Mouse (Mus musculus) hindlimb bud, embryonic 11.5 days (tissue): ENCODE results near the gene Hrct1.

Source experiments
- DNase-seq: peaks from one replicate; pipeline ENCODE4 v3.0.0-alpha.2; 2012; ENCODE audit warnings: low read depth, low spot score; ENCODE audit errors: extremely low spot score

The Hrct1 gene

DNA sequence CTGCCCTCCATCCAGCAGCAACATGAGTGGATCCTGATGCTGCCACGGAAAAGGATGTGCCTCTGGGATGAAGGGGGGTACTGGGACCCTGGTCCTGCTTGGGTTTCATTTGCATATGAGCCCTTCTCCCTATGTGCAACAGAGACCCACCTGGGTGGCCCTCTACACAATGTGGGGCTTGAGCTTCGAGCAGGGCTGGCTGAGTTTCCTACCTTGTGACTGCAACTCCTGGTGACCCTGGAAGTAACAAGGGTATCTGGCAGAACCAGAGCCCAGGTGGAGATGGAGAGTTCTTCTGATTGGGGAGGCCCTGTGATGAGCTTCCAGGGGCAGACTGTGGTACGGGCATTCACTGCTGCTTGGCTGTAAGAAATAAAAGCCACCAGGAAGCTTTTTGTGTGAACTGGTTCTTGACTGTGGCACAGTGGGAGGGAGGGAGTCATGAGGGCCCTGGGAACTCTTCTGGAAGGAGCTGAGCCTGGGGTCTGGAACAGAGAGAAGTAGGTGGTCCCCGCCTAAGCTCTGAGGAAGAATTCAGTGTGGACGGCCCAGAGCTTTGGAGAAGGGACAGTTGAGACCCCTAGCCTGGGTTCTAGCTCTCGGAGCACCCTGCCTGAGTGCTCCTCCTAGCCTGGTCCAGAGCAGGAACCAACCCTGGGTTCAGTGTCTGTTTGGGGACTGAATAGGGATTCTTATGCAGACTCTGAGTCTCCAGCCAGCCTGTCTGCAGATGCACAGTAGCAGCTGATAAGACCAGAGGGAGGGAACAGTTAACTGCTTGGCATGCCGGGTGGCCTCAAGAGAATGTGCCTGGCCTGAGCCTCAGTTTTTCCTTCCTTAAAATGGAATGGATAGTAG lies 959 bp downstream of the Hrct1 start:
- no peak for DNase-seq

DNA sequence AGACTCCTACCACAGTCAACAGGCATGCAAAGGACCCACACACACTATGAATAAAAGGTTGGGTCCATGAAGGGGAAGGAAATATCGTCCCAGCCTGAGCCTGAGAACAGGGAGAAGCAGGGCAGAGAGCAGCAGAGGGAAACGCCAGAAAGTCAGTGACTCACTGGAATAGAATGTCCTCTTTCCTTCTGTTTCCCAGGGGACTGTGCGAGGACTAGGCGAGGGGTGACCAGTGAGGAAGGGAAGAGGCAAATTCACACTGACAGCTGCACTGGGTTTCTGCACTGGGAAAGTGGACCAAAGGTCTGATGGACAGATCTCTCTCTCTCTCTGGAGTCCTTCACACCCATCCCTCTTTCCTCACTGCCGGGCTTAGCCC lies 1.6 kb downstream of the Hrct1 start:
- no peak for DNase-seq

DNA sequence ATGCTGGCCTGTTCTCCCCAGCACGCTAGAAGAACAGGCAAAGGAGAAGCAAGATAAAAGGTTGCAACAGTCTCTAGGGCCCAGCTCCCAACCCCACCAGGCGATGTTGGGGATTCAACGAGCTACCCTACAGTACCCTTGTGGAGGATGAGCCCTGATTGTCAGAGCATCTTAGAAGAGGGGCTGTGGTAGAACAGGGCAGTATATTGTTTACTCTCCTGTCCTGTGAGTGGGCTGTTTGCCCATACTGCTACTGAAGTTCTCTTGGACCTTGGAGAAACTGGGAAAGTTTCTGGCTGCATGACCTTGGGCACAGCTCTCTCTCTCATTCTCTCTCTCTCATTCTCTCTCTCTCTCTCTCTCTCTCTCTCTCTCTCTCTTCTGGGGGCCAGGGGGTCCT lies 2.1 kb downstream of the Hrct1 start:
- DNase-seq = no peak

DNA sequence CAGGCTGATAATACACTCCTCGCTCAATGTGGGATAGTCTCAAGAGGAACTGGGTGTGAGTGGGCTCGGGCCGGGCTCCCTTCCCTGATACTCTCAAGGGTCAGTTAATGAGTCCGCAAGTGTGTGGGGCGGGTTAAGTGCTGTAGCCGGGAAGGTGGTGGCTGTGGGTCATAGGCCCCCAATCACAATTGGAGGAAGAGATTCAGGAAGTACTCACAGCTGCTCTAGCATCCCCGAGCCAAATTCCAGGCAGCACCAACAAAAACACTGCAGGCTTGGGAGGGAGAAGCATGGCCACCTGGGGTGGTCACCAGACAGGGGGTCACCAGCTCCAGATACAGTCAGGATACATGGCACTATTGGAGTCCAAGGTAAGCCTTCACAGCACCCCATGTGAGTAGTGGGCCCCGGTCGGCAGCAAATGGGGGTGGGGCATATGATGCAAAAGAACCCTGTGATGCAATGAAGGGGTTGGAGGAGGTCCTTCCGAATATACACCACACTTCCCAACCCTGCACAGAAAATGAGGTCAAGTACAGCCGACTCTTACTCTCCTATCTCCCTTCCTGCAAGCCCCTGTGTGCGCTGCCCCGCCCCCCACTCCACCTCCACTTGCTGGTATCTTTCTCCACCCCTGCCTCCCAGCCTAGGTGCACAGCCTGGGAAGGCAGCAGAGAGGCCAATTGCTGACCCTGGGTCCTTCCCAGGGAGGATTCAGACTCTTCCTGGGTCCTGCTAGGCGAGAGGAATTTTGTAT lies 3.0 kb downstream of the Hrct1 start, which contains the start of gene Spaar:
Spaar (plus strand) TSS at position 241 of the 757 bp plus-strand sequence.
- no peak for DNase-seq

DNA sequence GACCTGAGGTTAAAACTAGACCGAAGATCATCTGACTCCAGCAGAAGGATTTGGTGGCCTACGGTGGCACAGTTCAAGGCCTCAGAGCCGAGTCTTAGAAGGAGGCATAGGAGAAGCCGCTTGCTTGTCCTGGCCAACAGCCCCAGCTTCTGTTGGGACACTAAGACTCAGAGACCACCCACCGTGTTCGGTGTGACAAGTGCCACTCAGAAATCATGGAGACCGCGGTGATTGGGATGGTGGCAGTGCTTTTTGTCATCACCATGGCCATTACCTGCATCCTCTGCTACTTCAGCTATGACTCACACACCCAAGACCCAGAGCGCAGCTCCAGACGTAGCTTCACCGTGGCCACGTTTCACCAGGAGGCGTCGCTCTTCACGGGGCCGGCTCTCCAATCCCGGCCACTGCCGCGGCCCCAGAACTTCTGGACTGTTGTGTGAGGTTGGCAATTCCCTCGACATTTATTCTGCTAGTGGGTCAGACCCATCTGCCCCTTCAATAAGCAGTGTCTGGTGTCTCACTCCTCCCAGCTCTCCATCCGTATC lies 3.8 kb downstream of the Hrct1 start:
- no peak for DNase-seq

DNA sequence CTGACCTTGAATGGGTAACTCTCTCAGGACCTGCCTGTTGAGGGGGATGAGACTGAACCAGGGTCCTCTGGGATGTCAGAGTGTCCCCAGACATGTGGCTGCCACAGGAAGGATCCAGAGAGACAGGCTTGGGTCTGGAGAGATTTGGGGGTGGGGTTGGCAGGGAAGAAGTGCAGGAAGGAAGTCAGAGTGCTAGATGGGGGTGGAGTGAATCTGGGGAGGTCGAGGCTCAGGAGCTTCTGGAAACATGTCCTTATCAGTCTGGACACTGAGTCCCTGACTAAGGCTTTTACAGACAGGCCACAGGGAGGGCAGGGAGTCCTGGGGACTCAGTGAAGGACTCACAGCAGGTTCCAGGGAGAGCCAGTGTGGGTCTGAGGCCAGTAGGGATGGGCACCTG lies 5.2 kb downstream of the Hrct1 start:
- no peak for DNase-seq

DNA sequence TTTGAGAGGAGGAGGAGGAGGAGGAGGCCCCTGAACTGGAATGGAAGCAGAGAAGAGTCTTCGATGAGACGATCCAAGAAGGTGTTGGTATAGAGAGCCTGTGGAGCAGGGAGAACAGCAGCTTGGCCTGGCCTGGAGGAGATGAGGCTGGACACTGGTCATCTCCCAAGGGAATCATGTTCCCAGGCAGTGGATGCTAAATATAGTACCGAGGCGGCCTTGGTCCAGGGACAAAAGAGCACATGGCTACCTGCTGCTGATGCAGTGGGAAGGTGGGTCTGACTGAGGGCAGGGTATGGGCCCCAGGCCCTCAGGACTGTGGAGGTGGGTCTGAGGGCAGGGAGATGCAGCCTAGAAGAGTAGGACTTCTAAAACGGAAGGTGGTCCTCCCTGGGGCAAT lies 6.2 kb downstream of the Hrct1 start:
- no peak for DNase-seq

DNA sequence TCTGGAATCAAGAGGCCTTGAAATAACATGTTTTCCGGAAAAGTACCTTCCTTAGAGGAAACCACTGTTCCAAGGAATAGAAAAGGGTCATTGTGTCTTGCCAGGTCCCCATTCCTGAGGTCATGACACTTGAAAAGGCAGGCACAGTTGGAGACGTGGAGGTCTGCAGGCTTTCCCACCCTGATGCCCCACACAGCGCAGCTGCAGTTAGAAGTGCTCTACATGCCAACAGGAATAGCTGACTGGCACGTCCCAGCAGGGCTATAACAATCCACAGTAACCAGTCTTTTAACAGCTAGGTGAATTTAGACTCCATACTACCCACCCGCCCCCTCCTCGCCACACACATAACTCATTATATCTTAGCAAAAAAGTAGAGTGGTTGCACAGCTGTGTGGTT lies 10.2 kb downstream of the Hrct1 start:
- DNase-seq = no peak

DNA sequence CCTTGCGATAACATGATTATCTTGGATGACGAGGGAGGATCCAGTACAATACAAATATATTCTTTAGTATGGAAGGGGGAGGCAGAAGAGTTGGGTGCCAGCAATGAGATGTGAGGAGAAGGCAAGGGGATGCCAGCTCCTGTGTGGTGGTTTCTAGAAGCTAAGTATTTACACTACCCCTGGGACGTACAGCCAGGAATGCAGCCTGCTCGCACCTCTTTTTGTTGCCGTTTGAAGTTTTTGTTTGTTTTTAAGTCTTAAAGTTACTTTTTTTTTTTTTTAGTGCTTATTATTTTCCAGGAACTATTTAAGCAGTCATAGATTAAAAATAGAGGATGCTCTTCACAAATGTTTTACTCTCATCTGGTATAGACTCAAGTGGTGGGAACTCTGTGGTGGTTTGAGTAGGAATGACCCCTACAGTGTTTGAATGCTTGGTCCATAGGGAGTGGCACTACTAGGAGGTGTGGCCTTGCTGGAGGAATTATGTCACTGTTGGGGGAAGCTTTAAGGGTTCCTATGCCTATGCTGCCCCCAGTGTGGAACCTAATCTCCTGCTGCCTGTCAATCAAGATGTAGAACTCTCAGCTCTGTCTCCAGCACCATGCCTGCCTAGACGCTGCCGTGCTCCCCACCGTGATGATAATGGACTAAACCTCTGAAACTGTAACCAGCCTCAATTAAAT lies 12.1 kb downstream of the Hrct1 start:
- DNase-seq = no peak

DNA sequence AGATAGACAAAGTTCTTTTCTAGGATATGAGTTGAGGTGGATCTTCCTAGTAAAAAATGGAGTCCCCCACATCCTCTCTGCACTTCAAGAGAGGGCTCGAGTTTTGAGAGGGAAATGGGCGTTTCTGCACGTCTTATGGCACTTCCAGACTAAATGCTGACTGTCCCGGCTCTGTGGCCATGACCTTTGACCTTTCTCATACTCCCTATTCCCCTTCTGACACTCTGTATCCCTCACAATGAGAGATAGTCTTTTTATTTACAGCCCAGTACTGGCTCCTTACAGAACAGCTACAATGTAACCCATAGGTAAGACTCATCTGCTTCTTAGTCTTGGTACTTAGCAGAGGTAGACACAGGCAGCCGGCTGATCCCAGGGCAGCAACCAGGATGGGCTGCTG lies 14.5 kb downstream of the Hrct1 start:
- DNase-seq = no peak

DNA sequence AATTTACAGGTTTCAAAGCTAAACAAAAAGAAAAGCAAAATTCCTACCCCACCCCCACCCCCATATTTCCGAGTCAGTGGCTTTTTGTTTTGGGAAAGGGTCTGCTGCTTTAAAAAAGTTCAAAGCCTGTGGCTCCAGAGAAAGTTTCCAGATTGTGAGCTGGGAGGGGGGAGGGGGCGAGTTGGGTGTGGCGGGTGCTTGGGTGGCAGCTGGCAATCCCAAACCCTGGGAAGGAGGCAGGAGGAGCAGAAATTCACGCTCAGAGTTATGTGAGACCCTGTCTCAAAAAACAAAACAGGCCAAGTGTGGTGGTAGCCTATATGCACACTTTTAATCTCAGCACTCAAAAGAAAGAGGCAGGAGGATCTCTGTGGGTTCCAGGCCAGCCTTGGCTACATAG lies 15.6 kb downstream of the Hrct1 start:
- DNase-seq = no peak

DNA sequence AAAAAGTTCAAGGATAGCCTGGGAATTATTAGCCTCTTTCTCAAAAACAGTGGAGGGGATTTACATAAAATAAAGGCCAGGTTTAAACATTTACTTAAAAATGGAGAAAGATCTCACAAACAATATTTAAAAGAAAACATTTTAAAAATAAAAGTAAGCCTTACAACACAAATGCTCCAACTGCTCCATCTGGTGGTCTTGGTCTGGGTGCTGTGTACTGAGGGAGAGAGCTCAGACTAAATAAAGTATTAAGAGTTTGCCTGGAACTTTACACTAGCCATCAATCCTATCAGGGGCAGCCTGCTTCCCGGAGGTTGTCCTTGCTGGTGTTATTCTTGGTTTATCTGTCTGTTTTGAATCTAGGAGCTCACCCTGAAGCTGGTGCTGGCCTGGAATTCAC lies 16.1 kb downstream of the Hrct1 start:
- no peak for DNase-seq

DNA sequence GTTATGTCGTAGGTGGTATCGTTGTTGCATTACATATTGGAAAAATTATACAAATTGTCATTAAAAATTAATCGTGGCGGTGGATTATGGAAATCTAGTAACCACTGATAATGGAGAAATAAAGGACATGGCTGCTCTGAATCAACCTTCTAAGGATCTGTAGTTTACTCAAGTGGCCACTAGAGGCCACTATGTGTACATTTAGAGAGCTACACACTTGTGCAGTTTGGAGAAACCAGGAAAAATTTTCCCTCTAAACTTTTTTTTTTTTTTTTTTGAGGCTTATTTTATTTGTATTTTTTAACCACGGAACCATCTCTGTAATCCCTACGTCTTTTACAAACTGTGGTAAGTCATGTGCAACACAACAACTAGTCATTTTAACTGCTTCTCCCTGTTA lies 18.2 kb downstream of the Hrct1 start:
- DNase-seq = no peak

DNA sequence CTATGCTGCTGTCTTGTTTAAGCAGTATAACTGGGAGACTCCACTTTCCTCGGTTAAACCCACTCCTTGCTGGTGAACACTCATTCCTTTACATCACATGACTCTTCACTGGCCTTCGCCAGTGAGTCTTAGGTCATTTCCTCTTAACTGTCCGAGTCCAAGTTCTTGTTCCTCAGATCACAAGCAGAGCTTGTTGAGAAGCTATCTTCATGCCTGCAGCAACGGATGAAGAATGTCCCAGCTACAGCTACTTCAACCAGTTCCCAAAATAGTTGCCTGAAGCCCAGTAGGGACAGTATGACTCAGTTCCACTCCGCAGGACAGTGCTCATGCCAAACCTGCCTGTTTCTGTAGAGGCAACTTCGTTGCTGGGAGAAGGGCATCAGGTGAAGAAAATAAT lies 30.2 kb downstream of the Hrct1 start:
- no peak for DNase-seq

DNA sequence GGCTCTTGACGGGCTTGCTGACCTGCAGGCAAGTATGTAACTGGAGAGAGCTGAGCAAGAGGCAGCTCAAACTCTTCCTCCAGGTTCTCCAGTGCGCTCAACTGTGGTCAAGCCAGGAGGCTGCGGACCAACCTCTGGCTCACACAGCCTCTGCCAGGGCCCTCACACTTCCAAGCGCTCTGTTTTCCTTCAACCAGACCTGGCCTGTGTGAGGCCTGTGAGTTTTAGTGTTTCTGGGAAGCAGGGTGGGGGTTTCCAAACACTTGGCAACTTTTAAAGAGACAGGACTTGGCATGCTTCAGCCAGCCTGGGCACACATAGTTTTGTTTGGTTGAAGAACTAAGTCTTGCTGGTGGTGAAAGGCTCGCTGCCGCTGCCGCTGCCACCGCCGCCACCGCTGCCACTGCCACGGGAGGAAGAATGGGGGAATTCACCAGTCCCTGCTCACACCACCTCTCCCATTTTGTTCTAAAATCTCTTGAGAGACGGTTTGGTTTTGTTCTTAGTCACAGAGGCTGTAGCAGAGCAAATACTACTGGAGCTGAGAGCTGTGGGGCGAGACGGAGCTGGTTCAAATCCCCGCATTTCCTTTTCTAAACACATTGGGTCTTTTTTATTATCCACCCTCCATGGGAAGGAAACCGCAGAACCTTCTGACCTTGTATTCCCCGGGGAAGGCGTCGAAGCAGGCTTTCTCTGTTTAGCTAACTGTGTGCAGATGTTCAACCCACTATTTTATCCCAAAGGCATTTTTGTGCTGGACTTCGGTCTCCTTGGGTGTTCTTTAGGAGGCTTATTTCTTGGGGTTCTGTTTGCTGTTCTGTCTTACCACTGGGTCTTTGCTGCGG lies 32.8 kb downstream of the Hrct1 start:
- no peak for DNase-seq

DNA sequence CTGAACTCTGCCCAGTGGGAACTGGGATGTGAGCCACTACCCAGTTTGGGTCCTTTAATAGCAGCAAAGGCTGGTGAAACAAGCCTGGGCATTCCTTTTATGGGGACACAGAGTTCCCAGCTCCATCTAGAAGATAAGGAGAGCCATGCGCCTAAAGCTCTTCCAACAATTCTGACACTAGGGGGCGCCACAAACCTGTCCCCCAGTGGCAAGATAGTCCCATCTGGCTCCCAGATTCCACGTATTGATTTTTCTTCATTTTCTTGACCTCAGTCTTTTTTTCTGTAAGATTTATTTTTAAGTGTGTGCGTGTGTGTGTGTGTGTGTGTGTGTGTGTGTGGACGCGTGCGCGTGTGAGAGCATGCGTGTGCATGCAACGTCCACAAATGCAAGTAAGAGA lies 33.5 kb downstream of the Hrct1 start:
- DNase-seq = no peak

DNA sequence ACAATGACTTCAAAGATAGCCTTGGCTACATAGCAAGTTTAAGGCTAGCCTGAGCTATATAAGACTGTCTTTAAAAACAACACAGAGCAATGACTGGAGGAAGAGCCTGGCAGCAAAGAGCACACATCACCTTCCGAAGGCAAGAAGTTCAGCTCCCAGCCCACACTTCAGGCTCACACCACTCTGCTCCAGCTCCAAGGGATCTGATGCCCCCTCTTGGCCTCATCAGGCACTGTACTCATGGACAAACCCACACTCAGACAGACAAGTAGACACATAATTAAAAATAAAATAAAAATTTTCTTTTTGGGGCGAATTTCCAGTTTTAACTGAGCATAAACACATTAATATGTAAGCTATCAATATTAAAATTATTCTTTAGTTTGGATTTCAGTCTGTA lies 34.3 kb downstream of the Hrct1 start:
- no peak for DNase-seq

DNA sequence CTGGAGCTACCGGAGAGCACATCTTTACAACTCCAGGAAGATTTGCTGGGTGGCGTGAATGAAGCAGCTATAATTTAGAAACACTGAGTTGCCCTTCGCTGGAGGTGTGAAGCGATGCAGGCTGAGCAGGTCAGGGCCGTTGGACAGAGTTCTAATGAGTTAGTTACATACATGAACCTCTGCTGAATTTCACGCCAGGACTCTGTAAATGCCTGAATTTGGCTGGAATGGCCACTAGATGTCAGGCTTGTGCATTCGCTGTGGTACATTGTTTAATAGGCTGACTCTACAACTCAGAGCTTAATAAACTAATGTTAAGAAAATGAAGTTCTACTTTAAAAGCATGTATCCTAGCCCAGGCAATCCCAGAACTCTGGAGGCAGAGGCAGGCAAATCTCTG lies 36.4 kb downstream of the Hrct1 start:
- DNase-seq = no peak

DNA sequence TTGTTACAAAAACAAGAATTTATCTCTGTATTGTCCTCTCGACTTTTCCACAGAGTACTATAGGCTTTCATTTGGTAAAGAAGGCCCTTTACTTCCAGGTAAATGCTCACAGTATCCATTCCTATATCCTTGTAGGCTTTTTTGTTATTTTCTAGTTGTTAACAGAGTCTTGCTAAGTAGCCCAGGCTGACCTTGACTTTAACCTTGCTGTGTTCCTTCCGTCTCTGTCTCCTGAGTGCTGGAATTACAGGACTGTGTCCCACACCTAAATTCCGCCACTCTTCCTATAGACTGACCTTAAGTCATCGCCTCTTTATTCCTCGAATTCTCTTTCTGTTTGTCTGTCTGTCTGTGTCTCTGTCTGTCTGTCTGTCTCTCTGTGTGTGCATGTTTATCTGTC lies 41.4 kb downstream of the Hrct1 start:
- DNase-seq = no peak

DNA sequence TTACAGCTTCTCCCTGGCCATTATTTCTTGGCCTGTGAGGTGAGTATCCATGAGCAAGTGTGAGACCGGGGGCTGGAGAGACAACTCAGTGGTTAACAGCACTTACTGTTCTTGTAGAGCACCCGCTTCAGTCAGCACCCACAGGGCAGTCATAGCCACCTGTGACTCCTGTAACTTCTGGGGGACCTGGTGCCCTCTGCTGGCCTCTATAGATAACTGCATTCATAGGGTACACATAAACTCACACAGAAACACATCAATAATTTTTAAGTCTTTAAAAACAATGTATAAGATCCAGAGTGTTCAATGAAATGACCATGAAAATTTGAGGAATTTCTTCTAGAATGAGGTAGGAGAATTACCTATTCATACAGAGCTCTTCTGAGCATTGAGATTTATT lies 42.4 kb downstream of the Hrct1 start:
- no peak for DNase-seq

DNA sequence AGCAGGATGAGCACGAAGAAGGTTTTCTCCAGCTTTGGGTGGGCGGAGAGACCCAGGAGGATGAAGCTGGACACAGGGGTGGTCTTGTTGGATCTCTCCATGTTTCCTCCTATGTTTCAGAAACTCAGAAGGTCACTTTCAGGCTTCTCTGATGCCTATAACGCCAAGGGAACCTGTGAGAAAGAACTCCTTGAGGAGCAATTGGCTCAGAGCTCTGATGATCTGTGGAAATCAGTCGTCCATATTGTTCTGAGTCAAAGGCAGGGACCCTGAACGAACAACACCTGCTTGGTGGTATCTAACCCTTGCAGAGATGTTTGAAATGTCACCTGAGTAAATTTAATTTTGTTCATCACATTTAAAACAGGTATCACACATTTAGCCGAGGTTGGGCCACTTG lies 43.9 kb downstream of the Hrct1 start, which contains the start of gene Olfr159:
Olfr159 (minus strand) TSS at position 101 of the 400 bp plus-strand sequence.
- no peak for DNase-seq
